ENCODE assay signal across 8 mouse cellular contexts in the genomic region with DNA sequence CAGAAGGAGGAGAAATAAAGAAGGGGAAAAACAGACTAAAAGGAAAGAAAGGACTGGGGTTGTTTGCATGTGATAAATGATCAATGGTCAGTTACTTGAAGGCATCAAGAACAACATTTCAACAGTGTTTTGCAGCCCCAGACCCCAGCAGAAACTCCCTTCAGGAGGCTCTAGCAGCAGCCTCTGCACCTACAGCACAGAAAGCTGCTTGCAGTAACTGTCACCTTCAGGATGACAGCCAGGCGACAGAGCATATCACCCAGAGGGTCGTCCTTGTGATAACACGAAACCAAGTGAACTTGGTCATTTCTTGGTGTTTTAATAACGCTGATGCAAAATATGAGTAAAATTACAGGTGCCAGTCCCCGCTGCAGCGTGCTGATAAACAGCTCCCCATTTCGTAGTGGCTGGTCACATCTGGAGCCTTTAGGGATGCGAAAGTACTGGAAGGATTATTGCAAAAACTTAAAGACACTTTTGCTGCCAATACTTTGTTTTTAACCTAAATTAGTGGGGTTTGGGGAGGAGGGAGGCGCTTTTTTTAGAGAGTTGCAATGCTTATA. TPM values are rescaled to one million over a fixed set of nuclear protein-coding genes. Genes with fewer than 3 reads are reported as not detected.
DNase-seq lines count a peak whose midpoint lies in the region; ATAC-seq lines count a peak whose summit lies in the region.

No protein-coding gene starts in this region.

- ATAC-seq in forebrain, embryonic 12.5 days (ENCODE audit: low FRiP score) = 0 out of 2 replicates have a peak, but pooled peaks have one; percentile 41

- peak; percentile 35 for DNase-seq in A20 (ENCODE audit: low read depth, low spot score)
- DNase-seq in adrenal gland, postnatal 10 days = peak; percentile 84
- peak; percentile 28 for DNase-seq in heart, postnatal 25 days (ENCODE audit: low spot score)
- DNase-seq in left cerebral cortex, adult 18-20 months (ENCODE audit: low spot score in 2 of 2) = peak; percentile 17 to 25
- DNase-seq in lung, postnatal 4 days = peak; percentile 66 to 73
- peak; percentile 28 for DNase-seq in right cerebral cortex, postnatal 25 days
- no peak for DNase-seq in natural killer cell, adult 2 months (ENCODE audit: low spot score in 2 of 2)

- 33% methylated on average over 9 of the region's 9 CpGs for WGBS in forebrain, embryonic 12.5 days

- H3K27ac ChIP-seq in forebrain, embryonic 12.5 days = no peak overlapping the region

- H3K9me3 ChIP-seq in forebrain, embryonic 12.5 days = no peaks in the 10 kb centered on the region

- H3K9ac ChIP-seq in forebrain, embryonic 12.5 days = no peak overlapping the region

- intact Hi-C loops in heart, postnatal 25 days (cut with DNase I) = loop anchor here (1.0 to 2.0 kb wide), 2 partner anchors 39 to 49 kb away; a partner anchor contains a TSS

- no peak overlapping the region for H3K4me2 ChIP-seq in forebrain, embryonic 12.5 days

- no peaks in the 10 kb centered on the region for H3K36me3 ChIP-seq in forebrain, embryonic 12.5 days (replicated peaks)

- H3K27me3 ChIP-seq in forebrain, embryonic 12.5 days = no peaks in the 10 kb centered on the region

- H3K4me1 ChIP-seq in forebrain, embryonic 12.5 days = peaks cover 17% of the 10 kb centered on the region

- H3K4me3 ChIP-seq in forebrain, embryonic 12.5 days (replicated peaks) = no peak overlapping the region

RNA-seq across cellular contexts. Expression of a gene that starts 38.6 kb away (rescaled TPM):
- total RNA-seq in adrenal gland, postnatal 10 days (2021) = 10 to 100 TPM; 34.4 to 41.0 TPM
- 185 and 191 TPM in 2 replicates for polyA plus RNA-seq in forebrain, embryonic 12.5 days (2016; fragmentation: Nextera tagmentation; extraction: Ambion mirVana)
- 10 to 100 TPM; 43.3 to 48.1 TPM for total RNA-seq in heart, postnatal 25 days (2021)
- 100 to 1,000 TPM; 147 to 148 TPM for total RNA-seq in left cerebral cortex, adult 18-20 months (2021)

Comparison
In these comparisons a context has a peak if more than half of its experiments do, and no peak if none do; other contexts are left out.
1. DNase-seq: peak in A20 (single experiment), adrenal gland, postnatal 10 days (single experiment), heart, postnatal 25 days (single experiment), left cerebral cortex, adult 18-20 months (2 of 2), lung, postnatal 4 days (2 of 2) and right cerebral cortex, postnatal 25 days (single experiment); none in natural killer cell, adult 2 months (0 of 2).